Mouse (Mus musculus) liver, embryonic 13.5 days (tissue): ENCODE data around the gene Slc25a45. TPM values are rescaled to one million over a fixed set of nuclear protein-coding genes. Genes with fewer than 3 reads are reported as not detected.
A peak's percentile ranks its signal among the peaks of the same experiment; 100 is the strongest.
"Not testable (repeated sequence)": the region's sequence is repeated elsewhere in the genome, so short reads cannot be mapped to it uniquely, and the experiment has no call there.

Experiments used
- ATAC-seq: fragments of 200-750 bp; cut with Nextera tagmentation; 2 replicates; pipeline ENCODE4 v1.8.0; 2017; ENCODE audit warnings: low read depth, mild to moderate bottlenecking, moderate number of reproducible peaks, moderate library complexity
- DNase-seq: peaks from one replicate; pipeline ENCODE4 v3.0.0; 2022
- H3K27ac ChIP-seq: fragments of 300-500 bp; sonication (generic); 2 replicates; pipeline ENCODE4 v1.5.1; 2015; ENCODE audit warnings: moderate library complexity, mild to moderate bottlenecking, inconsistent platforms
- H3K27me3 ChIP-seq: fragments of 300-500 bp; sonication (generic); 2 replicates; pipeline ENCODE4 v1.6.1; 2015; ENCODE audit warnings: mild to moderate bottlenecking, inconsistent platforms
- H3K36me3 ChIP-seq: fragments of 300-500 bp; sonication (generic); 2 replicates; pipeline ENCODE4 v1.6.1; 2015; ENCODE audit warnings: mild to moderate bottlenecking, inconsistent platforms
- H3K4me1 ChIP-seq: fragments of 300-500 bp; sonication (generic); replicated peaks from 2 replicates; pipeline ENCODE4 v1.6.1; 2015; ENCODE audit warnings: inconsistent platforms
- H3K4me2 ChIP-seq: fragments of 300-500 bp; sonication (generic); 2 replicates; pipeline ENCODE4 v1.6.1; 2015; ENCODE audit warnings: inconsistent platforms, mild to moderate bottlenecking, moderate library complexity
- H3K4me3 ChIP-seq: fragments of 300-500 bp; sonication (generic); replicated peaks from 2 replicates; pipeline ENCODE4 v1.5.1; 2015; ENCODE audit warnings: mild to moderate bottlenecking, inconsistent platforms
- H3K9ac ChIP-seq: fragments of 300-500 bp; sonication (generic); 2 replicates; pipeline ENCODE4 v1.6.1; 2015; ENCODE audit warnings: mild to moderate bottlenecking, inconsistent platforms
- H3K9me3 ChIP-seq: fragments of 300-500 bp; sonication (generic); replicated peaks from 2 replicates; pipeline ENCODE4 v1.6.1; 2016; ENCODE audit warnings: inconsistent platforms
- WGBS: fragments of 180-500 bp; shearing (Covaris S2); methylation state at CpG from one replicate; pipeline ENCODE4 v1.1.7; 2015; ENCODE audit not compliant: insufficient replicate concordance; 5-methylcytosine and 5-hydroxymethylcytosine counted together
- polyA plus RNA-seq: library from polyadenylated mRNA; unstranded; fragments of >200 nt; fragmentation: Nextera tagmentation; extraction: Ambion mirVana; gene quantifications from 2 replicates; pipeline ENCODE4 v1.2.1, GENCODE M21; 2015

The Slc25a45 gene
- polyA plus RNA-seq, 1 experiment from 2014 or later, result 5.7 TPM

DNA sequence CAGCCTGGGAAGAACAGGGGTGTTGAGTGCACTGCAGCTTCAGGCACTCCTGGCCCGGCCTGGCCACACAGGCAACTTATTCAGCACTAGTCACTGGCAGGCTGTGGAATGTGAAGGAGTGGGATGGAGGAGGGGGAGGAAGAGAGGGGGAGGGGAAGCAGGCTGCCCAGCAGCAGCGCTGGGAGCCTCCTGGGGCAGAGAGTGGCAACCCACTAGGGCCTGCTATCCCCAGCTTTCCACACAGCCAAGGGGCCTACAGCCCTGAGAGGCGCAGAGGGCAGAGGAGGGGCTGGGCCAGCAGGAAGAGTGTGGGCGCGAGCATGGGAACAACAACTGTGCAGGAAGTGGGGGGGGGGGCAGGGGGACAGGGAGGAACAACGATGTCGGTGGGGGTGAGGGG is 6.3 kb upstream of the Slc25a45 start:
- no peak for DNase-seq
- Histone ChIP-seq H3K27ac (peak overlapping the region; percentile 36; the same call in 1 of the 2 replicates), H3K9me3 (no peaks in the 10 kb centered on the region), H3K4me3 (no peak overlapping the region), H3K9ac (no peak overlapping the region), H3K36me3 (peaks cover 30% of the 10 kb centered on the region), H3K27me3 (no peaks in the 10 kb centered on the region), H3K4me1 (peaks cover 54% of the 10 kb centered on the region), H3K4me2 (peak overlapping the region; percentile 15; the same call in 1 of the 2 replicates)
- peak; percentile 12; the same call in 1 of the 2 replicates for ATAC-seq
- 21% methylated on average over 7 of the region's 7 CpGs for WGBS

DNA sequence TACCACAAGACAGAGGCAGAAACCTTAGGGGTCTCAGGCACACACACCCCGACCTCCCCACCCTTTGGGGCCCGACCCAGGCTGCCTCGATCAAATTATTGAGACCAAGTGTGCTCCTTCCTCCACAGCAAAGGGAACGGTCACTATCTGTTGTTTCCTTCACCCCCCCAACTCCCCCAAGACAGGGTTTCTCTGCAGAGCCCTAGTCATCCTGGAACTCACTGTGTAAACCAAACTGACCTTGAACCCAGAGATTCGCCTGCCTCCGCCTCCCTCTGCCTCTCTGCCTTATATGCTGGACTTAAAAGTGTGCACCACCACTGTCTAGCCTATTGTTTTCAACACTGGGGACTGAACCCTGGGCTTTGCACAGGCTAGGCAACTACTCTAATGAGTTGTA is 5.9 kb upstream of the Slc25a45 start:
- H3K4me3 ChIP-seq, result no peak overlapping the region
- DNase-seq (no peak), ATAC-seq (no peak)
- peaks cover 30% of the 10 kb centered on the region for H3K36me3 ChIP-seq
- H3K4me2 ChIP-seq, result peak overlapping the region; percentile 15; the same call in 1 of the 2 replicates
- WGBS, result 47% methylated on average over 6 of the region's 6 CpGs
- no peak overlapping the region for H3K9ac ChIP-seq
- peaks cover 54% of the 10 kb centered on the region for H3K4me1 ChIP-seq
- H3K27ac ChIP-seq, result 0 out of 2 replicates have a peak overlapping the region, but pooled peaks have one; percentile 60
- H3K27me3 ChIP-seq, result no peaks in the 10 kb centered on the region
- H3K9me3 ChIP-seq, result no peaks in the 10 kb centered on the region

DNA sequence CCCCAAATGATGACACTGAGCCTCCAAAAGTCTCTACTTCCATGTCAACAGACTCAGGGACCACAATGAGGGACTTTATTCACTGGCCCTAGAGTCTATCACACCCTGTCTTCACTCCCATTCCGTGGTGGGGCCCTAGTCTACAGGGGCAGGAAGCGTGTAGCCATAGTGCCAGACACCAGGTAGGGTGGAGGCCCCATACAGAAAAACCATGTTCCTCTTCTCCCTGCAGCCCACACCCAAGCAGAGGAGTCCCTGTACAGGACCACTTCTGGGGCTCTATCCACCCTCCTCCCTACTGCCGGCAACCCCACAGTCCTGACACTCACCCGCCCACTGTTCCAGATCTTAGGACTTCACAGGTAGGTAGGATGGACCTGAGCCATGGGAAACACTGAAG is 5.1 kb upstream of the Slc25a45 start:
- Histone ChIP-seq H3K27ac (peak overlapping the region; percentile 60; the same call in 1 of the 2 replicates), H3K9me3 (no peaks in the 10 kb centered on the region), H3K9ac (peak overlapping the region; percentile 14; the same call in 1 of the 2 replicates), H3K4me3 (no peak overlapping the region), H3K27me3 (no peaks in the 10 kb centered on the region), H3K4me1 (peaks cover 60% of the 10 kb centered on the region), H3K36me3 (peaks cover 30% of the 10 kb centered on the region), H3K4me2 (peak overlapping the region; percentile 90; the same call in 1 of the 2 replicates)
- DNase-seq (no peak), ATAC-seq (no peak)
- WGBS, result 45% methylated on average over 4 of the region's 4 CpGs

DNA sequence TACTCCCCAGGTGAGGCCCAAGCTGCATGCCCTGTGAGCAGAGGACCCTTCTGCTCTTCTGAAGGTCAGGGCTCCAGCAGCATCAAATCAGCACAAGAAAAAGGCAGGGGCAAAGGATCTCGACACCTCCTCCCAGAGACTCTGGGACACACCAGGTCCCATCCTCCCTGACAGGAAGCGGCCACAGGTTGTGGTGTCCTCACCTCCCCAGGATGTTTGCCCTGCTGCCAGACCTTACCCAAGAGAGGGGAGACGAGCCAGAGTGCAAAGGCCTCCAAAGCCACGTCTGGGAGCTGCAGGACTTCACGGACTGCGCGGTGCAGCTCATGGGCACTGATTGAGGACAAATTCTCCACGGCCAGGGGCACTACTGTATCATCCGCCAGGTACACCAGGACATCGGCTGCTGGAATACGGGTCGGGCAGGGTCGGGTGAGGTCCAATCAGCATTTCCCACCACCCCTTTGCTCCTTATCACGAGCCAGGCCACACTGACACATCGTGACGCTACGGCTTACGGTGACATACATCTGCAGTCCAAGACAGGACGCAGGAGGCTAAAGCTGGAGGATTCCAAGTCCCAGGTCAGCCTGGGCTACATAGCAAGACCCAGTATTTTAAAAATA is 4.6 kb upstream of the Slc25a45 start:
- Histone ChIP-seq H3K27ac (peak overlapping the region; percentile 60; the same call in 1 of the 2 replicates), H3K27me3 (no peaks in the 10 kb centered on the region), H3K4me3 (no peak overlapping the region), H3K9ac (peak overlapping the region; percentile 14; the same call in 1 of the 2 replicates), H3K9me3 (no peaks in the 10 kb centered on the region), H3K36me3 (peaks cover 25% of the 10 kb centered on the region), H3K4me2 (peak overlapping the region; percentile 90), H3K4me1 (peaks cover 65% of the 10 kb centered on the region)
- ATAC-seq, result no peak
- no peak for DNase-seq
- WGBS, result 42% methylated on average over 19 of the region's 19 CpGs

DNA sequence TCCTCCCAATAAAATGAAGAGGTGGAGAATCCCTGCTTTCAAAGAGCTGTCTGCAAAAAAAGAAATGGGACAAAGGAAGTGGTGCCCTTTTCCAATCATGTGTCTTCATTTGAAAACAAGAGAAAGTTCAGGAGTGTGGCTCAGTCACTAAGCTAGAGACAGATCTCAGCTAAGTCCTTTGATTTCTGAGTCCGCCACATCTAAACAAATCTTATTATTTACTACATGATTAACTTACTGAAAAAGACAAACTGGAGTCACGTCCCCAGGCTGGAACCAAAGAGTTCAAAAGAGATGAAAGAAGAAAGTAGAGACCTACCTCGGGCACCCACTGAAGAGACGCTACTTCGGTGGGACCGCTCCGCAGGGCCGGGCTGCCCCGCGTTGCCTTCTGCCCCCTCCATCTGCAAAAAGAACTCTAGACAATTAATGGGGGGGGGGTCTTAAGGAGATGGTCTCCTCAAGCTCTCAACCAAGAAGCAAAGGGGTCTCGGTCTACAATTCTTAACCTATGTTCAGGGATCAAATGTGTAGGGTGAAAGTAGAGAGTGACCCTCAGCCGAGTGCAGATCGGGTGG is 3.1 kb upstream of the Slc25a45 start:
- peaks cover 78% of the 10 kb centered on the region for H3K4me1 ChIP-seq
- DNase-seq, result no peak
- WGBS, result 7% methylated on average over 13 of the region's 13 CpGs

DNA sequence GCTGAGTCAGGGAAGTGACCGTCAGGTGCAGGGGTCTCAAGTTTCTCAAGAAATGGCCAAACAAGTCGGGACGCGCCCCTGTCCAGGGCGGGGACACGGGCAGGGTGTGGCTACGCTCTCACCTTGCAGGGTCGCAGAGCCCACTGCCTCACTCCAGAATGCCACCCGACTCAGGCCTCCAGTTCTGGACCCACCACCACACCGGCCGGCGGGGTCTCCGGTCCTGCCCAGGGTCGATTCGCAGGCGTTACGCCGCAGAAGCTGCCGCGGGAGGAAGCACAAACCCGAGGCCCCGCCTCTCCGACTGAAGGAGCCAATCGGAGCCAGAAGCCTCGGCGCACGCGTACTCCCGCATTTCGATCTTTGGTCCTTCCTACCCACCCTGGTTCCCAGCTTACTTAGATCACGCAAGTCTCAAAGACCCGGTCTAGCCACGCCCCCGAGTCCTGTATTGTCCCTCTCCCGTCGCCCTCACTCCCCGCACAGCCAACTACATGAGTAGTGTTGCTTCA is 2.6 kb upstream of the Slc25a45 start, which contains the start of gene Frmd8:
Gene Frmd8, minus strand, starts transcription at position 306 of the 512 bp plus-strand sequence.
- H3K36me3 ChIP-seq, result peaks cover 6% of the 10 kb centered on the region
- ATAC-seq, result peak; percentile 82
- H3K9me3 ChIP-seq, result no peaks in the 10 kb centered on the region
- under 1% methylated on average over 37 of the region's 37 CpGs for WGBS
- H3K27me3 ChIP-seq, result no peaks in the 10 kb centered on the region
- peaks cover 83% of the 10 kb centered on the region for H3K4me1 ChIP-seq
- H3K9ac ChIP-seq, result peak within 1 kb of the TSS; percentile 79
- peak; percentile 89 for DNase-seq
- peak within 1 kb of the TSS; percentile 61 for H3K27ac ChIP-seq
- peak within 1 kb of the TSS; percentile 70 for H3K4me3 ChIP-seq
- H3K4me2 ChIP-seq, result peak within 1 kb of the TSS; percentile 90

More for the DNA sequence above, 3.1 kb upstream of the Slc25a45 start:
- no peaks in the 10 kb centered on the region for H3K27me3 ChIP-seq
- H3K4me3 ChIP-seq, result peak overlapping the region; percentile 70
- H3K9me3 ChIP-seq, result no peaks in the 10 kb centered on the region
- peak overlapping the region; percentile 79 for H3K9ac ChIP-seq
- H3K27ac ChIP-seq, result peak overlapping the region; percentile 61
- ATAC-seq, result no peak
- H3K4me2 ChIP-seq, result peak overlapping the region; percentile 90
- H3K36me3 ChIP-seq, result peaks cover 11% of the 10 kb centered on the region

DNA sequence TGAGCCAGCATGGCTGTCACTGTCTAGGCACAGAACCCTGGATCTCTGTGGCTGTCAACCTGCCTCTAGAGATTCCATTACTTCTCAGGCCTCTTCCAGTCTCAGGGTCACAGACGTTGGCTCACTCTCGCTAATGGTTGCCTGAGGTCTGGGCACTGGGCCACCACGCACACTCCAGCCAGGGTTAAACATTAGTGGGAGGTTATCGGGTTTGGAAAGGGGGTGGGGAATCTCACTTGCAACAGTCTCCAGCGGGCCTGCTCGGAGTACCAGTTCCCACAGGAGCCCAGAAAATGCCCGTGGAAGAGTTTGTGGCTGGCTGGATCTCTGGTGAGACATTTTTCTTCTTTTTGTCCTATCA is 734 bp downstream of the Slc25a45 start:
- WGBS, result 48% methylated on average over 7 of the region's 7 CpGs
- no peak for ATAC-seq
- H3K9me3 ChIP-seq, result no peaks in the 10 kb centered on the region

DNA sequence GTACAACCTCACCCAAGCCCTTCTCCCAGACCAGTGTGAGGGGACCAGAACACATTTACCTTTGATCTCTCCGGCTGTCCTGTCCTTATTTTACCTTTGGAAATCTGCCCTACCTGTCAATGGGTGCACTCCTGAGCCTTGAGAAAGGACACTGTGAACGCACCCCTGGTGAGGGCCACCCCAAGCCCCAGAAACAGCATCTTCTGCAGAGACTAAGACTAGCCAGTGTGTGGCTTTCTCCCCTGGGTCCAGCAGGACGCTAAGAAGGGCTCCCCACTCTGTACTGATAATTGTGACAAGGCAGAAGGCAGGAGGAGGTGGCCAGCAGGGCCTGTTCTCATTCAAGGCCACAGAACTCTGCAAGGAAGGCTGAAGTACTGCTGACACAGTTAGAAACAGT is 1.3 kb downstream of the Slc25a45 start:
- H3K36me3 ChIP-seq, result no peaks in the 10 kb centered on the region
- no peaks in the 10 kb centered on the region for H3K9me3 ChIP-seq
- H3K4me2 ChIP-seq, result peak overlapping the region; percentile 46
- H3K9ac ChIP-seq, result peak overlapping the region; percentile 58
- no peaks in the 10 kb centered on the region for H3K27me3 ChIP-seq
- peaks cover 82% of the 10 kb centered on the region for H3K4me1 ChIP-seq
- DNase-seq (no peak), ATAC-seq (no peak)
- WGBS, result 62% methylated on average over 3 of the region's 3 CpGs
- H3K27ac ChIP-seq, result no peak overlapping the region
- H3K4me3 ChIP-seq, result peak overlapping the region; percentile 30

More for the DNA sequence above, 734 bp downstream of the Slc25a45 start:
- DNase-seq, result no peak
- Histone ChIP-seq H3K4me2 (peak overlapping the region; percentile 46), H3K27me3 (no peaks in the 10 kb centered on the region), H3K4me1 (peaks cover 82% of the 10 kb centered on the region), H3K4me3 (peak overlapping the region; percentile 30), H3K9ac (peak overlapping the region; percentile 58), H3K36me3 (no peaks in the 10 kb centered on the region), H3K27ac (peak overlapping the region; percentile 81)

DNA sequence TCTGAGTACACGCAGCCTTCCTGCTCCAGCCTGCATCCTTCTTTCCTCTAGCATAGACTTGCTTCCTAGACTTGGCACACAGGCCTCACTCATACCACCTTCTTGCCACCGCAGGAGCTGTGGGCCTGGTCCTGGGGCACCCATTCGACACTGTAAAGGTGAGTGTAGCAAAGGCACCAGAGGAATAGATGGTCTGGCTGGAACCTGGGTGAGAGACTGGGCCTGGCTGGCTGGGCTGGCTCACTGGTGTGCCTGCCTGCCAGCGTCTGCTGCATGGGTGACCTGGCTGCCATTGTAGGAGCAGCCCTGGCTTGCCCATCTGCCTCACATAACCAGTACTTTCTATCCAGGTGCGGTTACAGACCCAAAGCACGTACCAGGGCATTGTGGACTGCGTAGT is 2.1 kb downstream of the Slc25a45 start:
- 84% methylated on average over 7 of the region's 7 CpGs for WGBS
- Histone ChIP-seq H3K4me3 (no peak overlapping the region), H3K27me3 (no peaks in the 10 kb centered on the region), H3K9me3 (no peaks in the 10 kb centered on the region), H3K36me3 (no peaks in the 10 kb centered on the region), H3K4me2 (no peak overlapping the region), H3K4me1 (peaks cover 82% of the 10 kb centered on the region), H3K27ac (no peak overlapping the region), H3K9ac (no peak overlapping the region)
- no peak for DNase-seq
- no peak for ATAC-seq

DNA sequence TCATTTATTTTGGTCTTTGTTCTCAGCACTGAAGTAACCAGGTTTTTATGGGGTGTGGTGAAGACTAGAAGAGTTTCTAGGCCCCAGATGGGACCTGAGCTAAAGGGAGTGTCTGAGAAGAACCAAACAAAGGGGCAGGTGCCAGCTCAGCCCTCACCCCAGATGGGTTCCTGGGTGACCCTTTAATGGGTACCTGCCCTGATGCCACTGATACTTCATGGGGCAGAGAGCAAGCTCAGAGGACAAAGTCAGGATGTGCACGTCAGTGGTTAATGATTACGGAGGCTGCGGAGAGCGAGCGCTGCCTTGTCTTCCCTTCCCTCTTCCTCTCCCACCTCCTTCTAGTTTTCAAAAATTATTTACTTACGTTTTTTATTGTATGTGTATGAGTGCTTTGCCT is 3.5 kb downstream of the Slc25a45 start:
- no peaks in the 10 kb centered on the region for H3K36me3 ChIP-seq
- no peak overlapping the region for H3K4me3 ChIP-seq
- whole genome bisulfite sequencing, result 82% methylated on average over 6 of the region's 6 CpGs
- no peak overlapping the region for H3K9ac ChIP-seq
- H3K27me3 ChIP-seq, result no peaks in the 10 kb centered on the region
- DNase-seq, result no peak
- ATAC-seq, result no peak
- peaks cover 82% of the 10 kb centered on the region for H3K4me1 ChIP-seq
- no peak overlapping the region for H3K4me2 ChIP-seq
- H3K27ac ChIP-seq, result no peak overlapping the region
- no peaks in the 10 kb centered on the region for H3K9me3 ChIP-seq

DNA sequence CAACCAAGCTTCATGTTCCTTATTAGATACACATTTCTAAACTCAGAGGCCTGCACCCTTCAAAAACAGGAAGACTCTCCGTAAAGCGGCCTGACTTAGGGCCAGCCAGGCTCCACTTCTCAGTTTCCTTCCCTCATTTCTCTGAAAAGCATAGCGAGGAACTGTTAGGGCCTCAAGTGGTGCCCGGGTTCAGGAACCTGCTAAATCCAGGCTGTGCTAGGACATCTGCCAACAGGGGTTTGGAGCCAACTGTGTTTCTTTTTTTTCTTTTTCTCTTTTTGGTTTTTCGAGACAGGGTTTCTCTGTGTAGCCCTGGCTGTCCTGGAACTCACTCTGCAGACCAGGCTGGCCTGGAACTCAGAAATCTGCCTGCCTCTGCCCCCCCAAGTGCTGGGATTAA is 4.5 kb downstream of the Slc25a45 start:
- Histone ChIP-seq H3K4me1 (peaks cover 85% of the 10 kb centered on the region), H3K27ac (peak overlapping the region; percentile 48)
- H3K9me3 ChIP-seq, H3K36me3 ChIP-seq, H3K9ac ChIP-seq, H3K27me3 ChIP-seq, ATAC-seq, H3K4me2 ChIP-seq, DNase-seq, H3K4me3 ChIP-seq: not testable (repeated sequence)
- WGBS, result 52% methylated on average over 5 of the region's 5 CpGs
